Mouse (Mus musculus) C2C12 (cell line): ENCODE measurements around the gene Dmap1.

Experiments
- CEBPB ChIP-seq: IDR thresholded peaks from one replicate; pipeline ENCODE4 v1.6.1; 2011; ENCODE audit warnings: low read depth, mild to moderate bottlenecking, control low read depth, moderate library complexity
- CTCF ChIP-seq: IDR thresholded peaks from one replicate; pipeline ENCODE4 v1.5.1; 2011; ENCODE audit not compliant: control insufficient read depth, insufficient read depth, insufficient read length
- FOSL1 ChIP-seq: IDR thresholded peaks from one replicate; pipeline ENCODE4 v1.8.0; 2011; ENCODE audit warnings: mild to moderate bottlenecking, low read length; ENCODE audit not compliant: poor library complexity, insufficient read depth, severe bottlenecking
- MAX ChIP-seq: IDR thresholded peaks from one replicate; pipeline ENCODE4 v1.6.1; 2011; ENCODE audit warnings: mild to moderate bottlenecking, control low read depth
- MYOD1 ChIP-seq: IDR thresholded peaks from one replicate; pipeline ENCODE4 v1.6.1; 2011; ENCODE audit warnings: low read depth; ENCODE audit not compliant: control insufficient read depth, insufficient read length
- MYOG ChIP-seq: IDR thresholded peaks from one replicate; pipeline ENCODE4 v1.6.1; 2011; ENCODE audit not compliant: control insufficient read depth, insufficient read length; ENCODE audit errors: extremely low read depth
- USF1 ChIP-seq: IDR thresholded peaks from one replicate; pipeline ENCODE4 v1.6.1; 2011; ENCODE audit warnings: low read depth, mild to moderate bottlenecking, control low read depth, moderate library complexity

DNA sequence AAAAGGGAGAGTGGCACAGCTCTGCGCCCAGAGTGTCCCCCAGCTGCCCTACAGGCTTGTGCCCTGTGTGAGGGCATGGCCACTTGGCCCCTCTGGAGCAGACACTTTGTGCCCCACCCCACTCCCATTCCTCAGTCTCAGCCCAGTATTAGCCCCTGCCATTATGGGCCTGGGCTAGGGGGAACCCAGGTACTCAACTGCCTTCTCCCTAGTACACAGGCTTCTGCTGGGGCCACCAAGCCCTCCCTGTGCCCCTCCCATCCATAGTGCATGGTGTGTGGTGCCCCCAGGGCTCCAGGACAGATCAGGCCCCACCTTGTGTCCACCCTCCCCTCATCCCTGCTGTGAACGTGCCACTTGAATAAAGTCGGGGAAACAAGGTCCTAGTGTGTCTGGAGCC, 8.2 kb downstream of the Dmap1 start:
- TF ChIP-seq MAX (no peak), CTCF (no peak), CEBPB (no peak), MYOD1 (no peak), USF1 (no peak), FOSL1 (no peak), MYOG (no peak)
